Mouse (Mus musculus) limb, embryonic 15.5 days (tissue): ENCODE data around the gene Slc25a33. TPM values are rescaled to one million over a fixed set of nuclear protein-coding genes. Genes with fewer than 3 reads are reported as not detected.

ENCODE experiments used
- ATAC-seq: fragments of 200-750 bp; cut with Nextera tagmentation; 2 replicates; pipeline ENCODE4 v1.8.0; 2017; ENCODE audit warnings: low read depth, moderate TSS enrichment; ENCODE audit not compliant: insufficient number of reproducible peaks, low FRiP score, low TSS enrichment
- H3K27ac ChIP-seq: fragments of 300-500 bp; sonication (generic); 2 replicates; pipeline ENCODE4 v1.5.1; 2015; ENCODE audit warnings: moderate library complexity, mild to moderate bottlenecking, inconsistent platforms
- H3K27me3 ChIP-seq: fragments of 300-500 bp; sonication (generic); 2 replicates; pipeline ENCODE4 v1.6.1; 2015; ENCODE audit warnings: inconsistent platforms
- H3K36me3 ChIP-seq: fragments of 300-500 bp; sonication (generic); 2 replicates; pipeline ENCODE4 v1.6.1; 2015; ENCODE audit warnings: inconsistent platforms
- H3K4me1 ChIP-seq: fragments of 300-500 bp; sonication (generic); 2 replicates; pipeline ENCODE4 v1.6.1; 2015; ENCODE audit warnings: inconsistent platforms
- H3K4me2 ChIP-seq: fragments of 300-500 bp; sonication (generic); 2 replicates; pipeline ENCODE4 v1.6.1; 2015; ENCODE audit warnings: mild to moderate bottlenecking, inconsistent platforms
- H3K4me3 ChIP-seq: fragments of 300-500 bp; sonication (generic); 2 replicates; pipeline ENCODE4 v1.5.1; 2015; ENCODE audit warnings: mild to moderate bottlenecking, inconsistent platforms
- H3K9ac ChIP-seq: fragments of 300-500 bp; sonication (generic); 2 replicates; pipeline ENCODE4 v1.6.1; 2015; ENCODE audit warnings: inconsistent platforms
- H3K9me3 ChIP-seq: fragments of 300-500 bp; sonication (generic); 2 replicates; pipeline ENCODE4 v1.6.1; 2016; ENCODE audit warnings: inconsistent platforms
- WGBS: fragments of 180-500 bp; shearing (Covaris S2); methylation state at CpG from one replicate; pipeline ENCODE4 v1.1.7; 2015; 5-methylcytosine and 5-hydroxymethylcytosine counted together
- polyA plus RNA-seq: library from polyadenylated mRNA; unstranded; fragments of >200 nt; fragmentation: Nextera tagmentation; extraction: Ambion mirVana; gene quantifications from 2 replicates; pipeline ENCODE4 v1.2.1, GENCODE M21; 2015

Gene Slc25a33
- polyA plus RNA-seq, 1 experiment from 2014 or later, result 9.4 TPM

DNA sequence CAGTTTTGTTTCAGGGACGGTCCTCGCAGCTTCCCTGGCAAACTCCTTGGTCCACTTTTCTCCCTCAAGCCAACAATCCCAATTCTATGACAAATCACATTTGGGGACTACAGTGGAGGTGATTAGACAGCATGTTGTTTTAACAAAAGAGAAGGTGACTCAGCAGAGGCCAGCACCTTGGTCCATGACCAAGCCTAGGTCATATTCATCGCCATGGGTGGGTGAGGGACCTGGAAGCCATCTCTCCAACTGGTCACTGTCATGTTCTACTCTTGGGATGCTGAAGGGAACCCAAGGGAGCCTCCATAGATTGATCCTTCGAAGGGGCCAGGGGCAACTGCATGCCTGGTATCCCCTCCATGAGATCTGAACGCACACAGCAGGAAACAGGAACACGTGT lies 39.8 kb downstream of the Slc25a33 start:
- Histone ChIP-seq H3K9ac (no peak overlapping the region), H3K4me1 (peaks cover 63% of the 10 kb centered on the region), H3K4me3 (no peak overlapping the region), H3K27ac (peak overlapping the region; percentile 22; the same call in 1 of the 2 replicates), H3K9me3 (no peaks in the 10 kb centered on the region), H3K4me2 (no peak overlapping the region), H3K36me3 (peaks cover 25% of the 10 kb centered on the region), H3K27me3 (no peaks in the 10 kb centered on the region)
- no peak for ATAC-seq
- 75% methylated on average over 6 of the region's 6 CpGs for WGBS

DNA sequence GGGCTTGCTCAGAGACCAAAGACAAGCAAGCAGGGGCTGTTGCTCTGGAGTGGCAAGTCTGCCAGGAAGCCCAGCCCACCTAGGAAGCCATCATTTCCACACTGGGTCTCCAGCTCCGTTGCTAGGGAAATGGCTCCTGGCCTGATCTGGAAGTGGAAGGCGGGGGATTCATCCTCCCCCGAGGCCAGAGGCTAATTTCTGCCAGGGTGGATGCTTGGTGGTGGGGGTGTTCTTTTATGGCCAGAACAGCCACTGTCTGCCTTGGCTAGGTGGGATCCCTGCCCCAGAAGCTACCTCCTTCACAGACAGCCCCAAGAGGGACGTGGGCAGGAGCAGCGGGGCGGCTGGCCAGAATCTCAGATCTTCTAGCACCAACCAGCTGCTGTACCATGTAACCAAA lies 40.3 kb downstream of the Slc25a33 start:
- H3K9me3 ChIP-seq, result no peaks in the 10 kb centered on the region
- WGBS, result 31% methylated on average over 6 of the region's 6 CpGs
- no peaks in the 10 kb centered on the region for H3K27me3 ChIP-seq
- H3K36me3 ChIP-seq, result peaks cover 29% of the 10 kb centered on the region
- H3K4me3 ChIP-seq, result no peak overlapping the region
- H3K27ac ChIP-seq, result peak overlapping the region; percentile 23; the same call in 1 of the 2 replicates
- no peak overlapping the region for H3K4me2 ChIP-seq
- no peak for ATAC-seq
- H3K9ac ChIP-seq, result no peak overlapping the region
- peaks cover 63% of the 10 kb centered on the region for H3K4me1 ChIP-seq

DNA sequence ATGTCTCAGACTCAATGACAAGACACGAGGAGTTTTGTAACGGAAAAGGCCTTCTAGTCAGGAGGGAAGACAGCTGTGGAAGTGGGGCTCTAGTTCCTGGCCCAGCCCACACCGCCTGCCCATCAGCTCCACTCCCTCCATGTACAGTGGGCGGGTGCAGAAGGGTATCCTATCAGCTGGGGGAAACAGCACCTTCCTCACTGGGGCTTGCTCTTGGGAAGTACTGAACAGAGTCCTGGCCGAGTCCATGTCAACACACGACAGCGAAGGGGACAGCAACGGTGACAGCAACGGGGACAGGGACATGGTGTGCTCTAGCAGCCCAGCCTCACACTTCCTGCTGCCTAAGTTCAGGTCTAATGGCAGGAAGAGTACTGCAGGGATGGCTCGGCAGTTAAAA lies 41.3 kb downstream of the Slc25a33 start:
- peaks cover 58% of the 10 kb centered on the region for H3K4me1 ChIP-seq
- no peak overlapping the region for H3K4me2 ChIP-seq
- no peak overlapping the region for H3K9ac ChIP-seq
- 63% methylated on average over 10 of the region's 10 CpGs for WGBS
- no peak for ATAC-seq
- no peak overlapping the region for H3K4me3 ChIP-seq
- no peaks in the 10 kb centered on the region for H3K9me3 ChIP-seq
- 0 out of 2 replicates have a peak overlapping the region, but pooled peaks have one; percentile 23 for H3K27ac ChIP-seq
- H3K36me3 ChIP-seq, result peaks cover 34% of the 10 kb centered on the region
- H3K27me3 ChIP-seq, result no peaks in the 10 kb centered on the region

DNA sequence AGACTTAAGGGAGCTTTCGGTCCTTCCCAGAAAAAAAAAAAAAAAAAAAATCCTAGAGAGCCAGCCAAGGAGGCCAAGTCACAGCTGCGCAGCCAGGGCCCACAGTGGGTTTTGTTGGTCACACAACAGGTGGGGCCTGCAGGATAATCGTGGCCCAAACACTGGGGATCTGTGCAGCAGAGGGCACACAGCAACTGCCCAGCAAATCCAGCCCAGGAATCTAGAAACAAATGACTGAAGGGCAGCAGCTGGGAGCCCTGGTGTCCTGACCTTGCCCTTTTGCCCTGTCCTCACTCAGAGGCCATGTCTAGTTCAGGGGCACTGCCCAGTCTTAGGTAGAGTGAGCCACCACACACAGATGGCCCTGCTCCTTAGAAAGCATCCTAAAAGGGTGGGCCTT lies 41.8 kb downstream of the Slc25a33 start:
- Histone ChIP-seq H3K27me3 (no peaks in the 10 kb centered on the region), H3K36me3 (peaks cover 39% of the 10 kb centered on the region), H3K9ac (no peak overlapping the region), H3K4me1 (peaks cover 56% of the 10 kb centered on the region), H3K27ac (no peak overlapping the region; the same call in 1 of the 2 replicates), H3K9me3 (no peaks in the 10 kb centered on the region), H3K4me3 (no peak overlapping the region), H3K4me2 (no peak overlapping the region)
- ATAC-seq, result no peak
- WGBS, result 76% methylated on average over 3 of the region's 3 CpGs

DNA sequence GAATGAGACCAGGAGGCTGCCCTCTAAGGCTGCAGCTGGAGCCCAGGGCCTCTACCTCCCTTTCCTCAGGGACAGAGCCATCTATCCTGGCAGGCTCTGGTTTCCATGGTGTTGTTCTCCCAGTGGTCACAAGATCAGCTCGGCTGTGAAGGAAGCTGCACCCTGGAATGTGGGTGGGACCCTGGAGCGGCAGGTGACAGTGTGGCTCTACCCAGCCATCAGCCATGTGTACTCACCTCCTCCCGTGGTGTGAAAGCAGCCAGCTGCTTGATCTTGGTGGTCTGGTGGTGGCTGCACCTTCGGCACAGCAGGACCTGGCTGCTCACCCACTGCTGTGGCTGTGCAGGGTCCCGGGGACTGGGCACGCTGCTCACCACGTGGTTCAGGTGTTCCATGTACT lies 43.2 kb downstream of the Slc25a33 start:
- Histone ChIP-seq H3K27ac (no peak overlapping the region), H3K9me3 (no peaks in the 10 kb centered on the region), H3K9ac (no peak overlapping the region), H3K4me3 (no peak overlapping the region), H3K36me3 (peaks cover 54% of the 10 kb centered on the region), H3K4me2 (no peak overlapping the region), H3K27me3 (no peaks in the 10 kb centered on the region), H3K4me1 (peaks cover 41% of the 10 kb centered on the region)
- 71% methylated on average over 7 of the region's 7 CpGs for WGBS
- no peak for ATAC-seq

DNA sequence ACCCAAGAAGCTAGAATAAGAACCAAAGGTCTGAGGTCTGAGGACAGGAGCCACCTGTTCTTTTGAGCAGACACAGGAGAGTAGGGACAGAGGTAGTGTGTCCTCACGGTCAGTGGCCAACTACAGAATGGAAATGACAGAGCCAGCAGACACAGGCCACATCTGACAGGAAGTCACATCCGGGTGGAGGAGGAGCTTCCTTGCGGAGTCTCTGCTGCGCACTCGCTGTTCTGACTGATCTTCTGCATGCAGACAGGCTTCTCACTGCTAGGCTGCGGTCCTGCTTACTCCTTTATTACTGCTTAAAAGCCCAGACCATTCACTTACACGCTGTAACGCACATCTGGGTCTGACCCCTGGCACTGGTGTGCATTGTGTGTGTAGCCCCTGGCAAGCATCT lies 45.3 kb downstream of the Slc25a33 start:
- Histone ChIP-seq H3K9me3 (no peaks in the 10 kb centered on the region), H3K4me3 (no peak overlapping the region), H3K9ac (no peak overlapping the region), H3K4me1 (peaks cover 26% of the 10 kb centered on the region), H3K27ac (0 out of 2 replicates have a peak overlapping the region, but pooled peaks have one; percentile 40), H3K36me3 (peaks cover 74% of the 10 kb centered on the region), H3K27me3 (no peaks in the 10 kb centered on the region), H3K4me2 (no peak overlapping the region)
- 69% methylated on average over 8 of the region's 8 CpGs for WGBS
- no peak for ATAC-seq

DNA sequence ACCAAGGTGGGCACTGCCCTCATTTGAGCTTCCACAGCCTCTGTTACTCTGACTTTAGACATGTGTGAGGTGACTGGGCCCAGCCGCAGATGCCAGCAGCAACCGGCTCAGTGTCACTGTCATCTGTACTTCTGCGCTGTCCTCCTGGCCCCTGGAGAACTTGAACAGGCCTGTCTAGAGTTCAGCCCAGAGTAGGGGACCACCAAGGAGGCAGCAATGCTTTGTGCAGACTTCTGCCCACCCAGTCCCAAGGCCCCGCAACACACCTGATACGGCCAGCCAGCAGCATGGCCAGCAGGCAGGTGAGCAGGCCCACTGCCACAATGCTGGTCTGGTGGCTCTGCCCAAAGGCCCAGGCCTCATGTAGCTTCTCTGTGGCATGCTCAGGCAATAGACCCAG lies 46.4 kb downstream of the Slc25a33 start:
- no peaks in the 10 kb centered on the region for H3K27me3 ChIP-seq
- H3K36me3 ChIP-seq, result peaks cover 81% of the 10 kb centered on the region
- no peak overlapping the region for H3K4me2 ChIP-seq
- no peak overlapping the region for H3K27ac ChIP-seq
- H3K9me3 ChIP-seq, result no peaks in the 10 kb centered on the region
- peaks cover 14% of the 10 kb centered on the region for H3K4me1 ChIP-seq
- no peak overlapping the region for H3K9ac ChIP-seq
- WGBS, result 94% methylated on average over 5 of the region's 5 CpGs
- H3K4me3 ChIP-seq, result no peak overlapping the region
- ATAC-seq, result no peak

DNA sequence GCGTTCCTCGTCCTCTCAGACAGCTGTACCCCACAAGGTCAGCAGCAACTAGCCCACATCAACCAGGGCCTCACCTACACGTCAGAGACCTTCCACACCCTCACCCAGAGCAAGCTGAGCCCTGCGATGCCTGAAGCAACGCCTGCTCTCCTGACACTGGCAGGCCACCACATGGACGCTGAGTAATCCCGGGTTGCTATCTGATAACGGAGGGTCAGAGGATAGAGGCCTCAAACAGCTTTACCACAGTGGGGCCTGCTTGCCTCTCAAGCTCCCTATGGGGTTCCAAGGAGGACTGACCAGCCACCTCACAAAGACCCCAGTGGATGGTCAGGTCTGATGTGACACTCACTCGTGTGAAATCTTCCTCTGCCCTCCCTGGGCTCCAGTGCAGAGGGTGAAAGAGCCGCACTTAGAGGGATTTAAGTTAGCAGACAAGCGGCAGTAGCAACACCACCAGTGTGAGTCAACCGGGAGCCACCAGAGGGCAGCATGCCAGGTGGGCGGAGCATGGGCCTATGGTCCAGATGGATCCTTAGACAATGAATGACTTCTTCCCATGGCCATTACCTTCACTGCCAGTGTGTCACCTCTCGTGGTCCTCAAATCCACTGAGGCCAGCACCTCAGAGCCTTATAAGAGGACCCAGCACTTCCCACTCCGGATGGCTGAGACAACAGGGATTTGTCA lies 48.3 kb downstream of the Slc25a33 start:
- Histone ChIP-seq H3K4me2 (no peak overlapping the region), H3K27me3 (no peaks in the 10 kb centered on the region), H3K4me1 (peaks cover 9% of the 10 kb centered on the region; the same call in 1 of the 2 replicates), H3K36me3 (peaks cover 86% of the 10 kb centered on the region), H3K27ac (no peak overlapping the region), H3K9ac (no peak overlapping the region), H3K4me3 (no peak overlapping the region), H3K9me3 (no peaks in the 10 kb centered on the region)
- no peak for ATAC-seq
- WGBS, result 69% methylated on average over 15 of the region's 15 CpGs

DNA sequence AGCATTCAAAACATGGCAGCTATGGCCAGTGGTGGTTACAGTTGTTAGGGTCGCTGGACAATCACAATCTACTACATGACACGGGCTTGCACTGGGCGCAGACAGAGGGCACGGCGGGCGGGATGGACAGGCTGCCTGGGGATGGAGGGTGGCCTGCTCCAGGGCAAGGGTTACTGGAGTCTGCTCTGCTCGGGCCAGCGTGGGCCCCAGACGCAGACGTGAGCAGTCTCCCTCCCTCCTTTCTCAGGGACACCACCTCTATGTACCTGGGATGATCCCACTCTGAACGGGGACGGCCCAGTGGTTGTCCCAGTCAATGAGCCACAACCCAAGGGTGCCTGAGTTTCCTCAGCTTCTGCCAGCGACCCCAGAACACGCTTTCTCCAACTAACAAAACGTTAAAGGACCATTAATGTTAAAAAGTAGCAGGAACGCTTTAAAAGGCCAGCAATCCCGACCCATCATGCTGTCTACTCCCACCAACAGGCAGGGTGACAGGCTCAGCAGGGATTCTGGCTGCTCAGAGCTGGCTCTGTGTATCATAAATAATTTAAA lies 49.1 kb downstream of the Slc25a33 start:
- Histone ChIP-seq H3K36me3 (peaks cover 89% of the 10 kb centered on the region), H3K27ac (no peak overlapping the region), H3K4me3 (no peak overlapping the region), H3K9me3 (no peaks in the 10 kb centered on the region), H3K9ac (no peak overlapping the region), H3K4me2 (no peak overlapping the region), H3K27me3 (no peaks in the 10 kb centered on the region), H3K4me1 (peaks cover 9% of the 10 kb centered on the region; the same call in 1 of the 2 replicates)
- 89% methylated on average over 17 of the region's 17 CpGs for WGBS
- no peak for ATAC-seq

DNA sequence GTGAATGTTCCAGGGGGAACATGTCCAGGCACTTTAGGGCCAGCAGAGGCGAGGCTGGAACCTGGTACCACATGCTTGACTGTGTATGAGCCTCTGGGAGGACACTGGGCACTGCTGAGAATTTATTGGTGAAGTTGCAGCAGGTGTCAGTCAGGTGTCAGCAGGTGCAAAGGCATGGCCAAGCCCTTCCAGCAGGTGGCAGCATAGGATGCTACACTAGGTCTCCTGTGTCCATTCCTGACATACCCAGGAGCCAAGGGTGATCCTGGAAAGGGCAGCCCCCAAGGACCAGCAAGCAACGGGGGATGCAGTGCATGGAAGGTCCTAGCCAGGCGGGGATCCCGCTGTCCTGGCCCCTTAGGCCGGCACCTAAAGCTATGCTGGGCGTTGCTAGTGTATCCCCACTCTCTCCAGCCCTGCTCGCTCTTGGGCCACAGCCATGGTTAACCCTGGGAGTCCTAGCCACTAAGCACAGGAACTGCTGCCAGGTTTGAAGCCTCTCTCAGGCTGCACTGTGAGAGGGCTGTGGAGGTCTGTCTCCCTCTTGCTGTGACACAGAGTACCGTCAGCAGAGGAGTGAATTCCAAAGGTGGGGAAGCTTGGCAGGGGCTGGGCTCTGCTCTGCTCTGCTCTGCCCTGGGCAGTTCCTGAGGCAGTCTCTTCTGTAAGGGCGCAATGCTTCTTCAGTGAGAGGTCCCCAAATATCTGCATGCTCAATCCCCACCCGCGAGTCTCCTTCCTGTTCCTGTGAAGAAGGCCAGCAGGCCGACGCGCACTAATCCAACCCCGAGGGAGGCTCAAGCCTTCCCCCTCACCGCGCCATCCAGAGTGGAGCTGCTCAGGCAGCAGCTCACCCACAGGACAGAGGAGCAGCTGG lies 50.0 kb downstream of the Slc25a33 start:
- no peak overlapping the region for H3K27ac ChIP-seq
- no peak overlapping the region for H3K9ac ChIP-seq
- H3K36me3 ChIP-seq, result peaks cover 89% of the 10 kb centered on the region
- ATAC-seq, result no peak
- no peak overlapping the region for H3K4me3 ChIP-seq
- 73% methylated on average over 17 of the region's 17 CpGs for WGBS
- H3K9me3 ChIP-seq, result no peaks in the 10 kb centered on the region
- no peak overlapping the region for H3K4me2 ChIP-seq
- H3K27me3 ChIP-seq, result no peaks in the 10 kb centered on the region
- H3K4me1 ChIP-seq, result peaks cover 5% of the 10 kb centered on the region; the same call in 1 of the 2 replicates

DNA sequence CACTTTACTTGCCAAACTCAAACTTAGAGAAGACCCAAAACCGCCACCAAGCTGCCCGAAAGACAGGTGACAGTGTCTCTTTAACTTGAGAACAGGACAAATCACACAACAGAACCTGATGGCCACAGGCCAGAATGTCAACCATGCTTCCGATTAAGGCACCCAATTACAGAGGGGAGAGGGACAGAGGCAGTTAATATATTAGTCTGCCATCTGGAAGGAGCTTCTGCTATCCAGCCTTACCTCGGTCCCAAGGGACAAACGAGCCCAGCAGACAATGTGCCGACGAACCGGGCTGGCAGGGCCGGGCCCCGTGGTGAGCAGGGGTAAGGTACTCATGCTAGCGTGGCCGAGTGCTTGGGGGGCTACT lies 51.1 kb downstream of the Slc25a33 start:
- peaks cover 94% of the 10 kb centered on the region for H3K36me3 ChIP-seq
- H3K4me2 ChIP-seq, result no peak overlapping the region
- H3K9me3 ChIP-seq, result no peaks in the 10 kb centered on the region
- peaks cover 5% of the 10 kb centered on the region; the same call in 1 of the 2 replicates for H3K4me1 ChIP-seq
- no peak overlapping the region for H3K9ac ChIP-seq
- no peak for ATAC-seq
- no peaks in the 10 kb centered on the region for H3K27me3 ChIP-seq
- no peak overlapping the region for H3K4me3 ChIP-seq
- no peak overlapping the region for H3K27ac ChIP-seq
- 86% methylated on average over 12 of the region's 12 CpGs for WGBS
